Mouse (Mus musculus): ENCODE results near the gene Bloc1s3.

The Bloc1s3 gene

GRCm38 (mm10) chr7:19477624-19478384, 30.4 kb downstream of the Bloc1s3 start:
- DNase-seq (ENCODE audit: low read depth, low spot score), result no peak

DNA sequence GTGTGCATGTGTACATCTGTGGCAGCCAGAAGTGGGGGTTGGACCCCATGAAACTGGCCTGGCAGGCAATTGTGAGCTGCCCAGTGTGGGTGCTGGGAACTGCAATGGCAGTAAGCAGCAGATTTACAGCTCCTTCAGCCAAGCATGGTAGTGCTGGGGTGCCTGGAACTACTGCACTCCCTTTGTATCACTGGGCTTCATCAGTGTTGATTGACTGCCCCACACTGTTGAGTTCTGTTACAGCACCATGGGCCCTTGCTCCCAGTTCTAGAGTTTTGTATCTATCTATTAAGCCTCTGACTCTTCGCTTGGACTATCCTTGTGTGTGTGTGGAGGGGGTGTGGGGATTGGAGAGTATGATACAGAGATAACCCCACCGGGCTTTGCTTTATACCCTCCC, 31.1 kb downstream of the Bloc1s3 start:
- no peak for DNase-seq (ENCODE audit: low read depth, low spot score)

GRCm38 (mm10) chr7:19473875-19474443, 34.2 kb downstream of the Bloc1s3 start:
- DNase-seq (ENCODE audit: low read depth, low spot score), result peak; percentile 91

- no peak for DNase-seq (ENCODE audit: low read depth, low spot score)
Measured at GRCm38 (mm10) chr7:19472403-19472802, 35.8 kb downstream of the Bloc1s3 start.

DNA sequence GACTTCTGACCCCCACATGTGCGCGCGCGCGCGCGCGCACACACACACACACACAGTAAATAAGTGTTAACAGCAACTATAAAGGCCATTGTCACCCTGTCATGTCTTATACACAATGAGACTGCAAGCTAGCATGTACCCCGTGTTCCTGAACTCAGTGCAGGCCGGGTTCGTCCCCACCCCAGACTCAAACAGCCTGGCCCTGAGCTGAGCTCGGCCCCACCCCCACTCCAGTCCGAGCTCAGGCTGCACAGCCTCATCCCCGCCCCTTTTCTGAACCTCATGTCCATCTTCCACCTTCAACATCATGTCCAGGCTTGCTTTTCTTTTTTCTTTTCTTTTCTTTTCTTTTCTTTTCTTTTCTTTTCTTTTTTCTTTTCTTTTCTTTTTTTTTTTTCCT, 37.9 kb downstream of the Bloc1s3 start:
- DNase-seq (ENCODE audit: low read depth, low spot score), result peak; percentile 43

GRCm38 (mm10) chr7:19469404-19469803, 38.8 kb downstream of the Bloc1s3 start:
- DNase-seq (ENCODE audit: low read depth, low spot score), result no peak

DNA sequence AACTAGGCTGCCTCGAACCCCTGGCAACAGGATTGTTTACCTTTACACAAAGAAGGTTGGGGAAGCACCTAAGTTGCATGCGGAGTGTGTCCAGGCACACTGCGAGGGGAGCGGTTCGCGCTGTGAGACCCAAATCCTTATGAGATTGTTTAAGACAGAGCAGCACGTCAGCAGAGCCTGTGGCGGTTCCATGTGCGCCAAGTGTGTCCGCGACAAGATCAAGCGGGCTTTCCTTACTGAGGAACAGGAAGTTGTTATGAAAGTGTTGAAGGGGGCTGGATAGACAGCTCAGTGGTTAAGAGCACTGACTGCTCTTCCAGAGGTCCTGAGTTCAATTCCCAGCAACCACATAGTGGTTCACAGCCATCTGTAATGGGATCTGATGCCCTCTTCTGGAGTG, 39.9 kb downstream of the Bloc1s3 start:
- DNase-seq (ENCODE audit: low read depth, low spot score), result no peak

DNA sequence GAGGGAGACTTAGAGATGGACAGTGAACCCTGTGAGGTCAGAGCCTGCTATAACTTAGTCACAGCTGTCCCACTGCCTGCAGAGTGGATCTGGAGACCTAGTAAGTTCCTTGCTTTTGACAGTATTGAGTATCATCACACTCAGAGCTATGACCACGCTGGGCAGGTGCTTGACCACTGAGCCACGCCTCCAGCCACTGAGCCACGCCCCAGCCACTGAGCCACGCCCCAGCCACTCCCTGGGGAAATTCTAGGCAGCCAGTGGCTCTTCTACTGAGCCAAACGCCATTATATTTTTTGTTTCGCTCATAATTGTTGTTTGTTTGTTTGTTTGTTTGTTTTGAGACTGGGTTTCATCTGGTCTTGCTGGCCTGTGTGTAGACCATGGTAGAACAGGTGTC, 40.5 kb downstream of the Bloc1s3 start:
- no peak for DNase-seq (ENCODE audit: low read depth, low spot score)

GRCm38 (mm10) chr7:19466602-19467145, 41.5 kb downstream of the Bloc1s3 start:
- DNase-seq (ENCODE audit: low read depth, low spot score), result no peak

DNA sequence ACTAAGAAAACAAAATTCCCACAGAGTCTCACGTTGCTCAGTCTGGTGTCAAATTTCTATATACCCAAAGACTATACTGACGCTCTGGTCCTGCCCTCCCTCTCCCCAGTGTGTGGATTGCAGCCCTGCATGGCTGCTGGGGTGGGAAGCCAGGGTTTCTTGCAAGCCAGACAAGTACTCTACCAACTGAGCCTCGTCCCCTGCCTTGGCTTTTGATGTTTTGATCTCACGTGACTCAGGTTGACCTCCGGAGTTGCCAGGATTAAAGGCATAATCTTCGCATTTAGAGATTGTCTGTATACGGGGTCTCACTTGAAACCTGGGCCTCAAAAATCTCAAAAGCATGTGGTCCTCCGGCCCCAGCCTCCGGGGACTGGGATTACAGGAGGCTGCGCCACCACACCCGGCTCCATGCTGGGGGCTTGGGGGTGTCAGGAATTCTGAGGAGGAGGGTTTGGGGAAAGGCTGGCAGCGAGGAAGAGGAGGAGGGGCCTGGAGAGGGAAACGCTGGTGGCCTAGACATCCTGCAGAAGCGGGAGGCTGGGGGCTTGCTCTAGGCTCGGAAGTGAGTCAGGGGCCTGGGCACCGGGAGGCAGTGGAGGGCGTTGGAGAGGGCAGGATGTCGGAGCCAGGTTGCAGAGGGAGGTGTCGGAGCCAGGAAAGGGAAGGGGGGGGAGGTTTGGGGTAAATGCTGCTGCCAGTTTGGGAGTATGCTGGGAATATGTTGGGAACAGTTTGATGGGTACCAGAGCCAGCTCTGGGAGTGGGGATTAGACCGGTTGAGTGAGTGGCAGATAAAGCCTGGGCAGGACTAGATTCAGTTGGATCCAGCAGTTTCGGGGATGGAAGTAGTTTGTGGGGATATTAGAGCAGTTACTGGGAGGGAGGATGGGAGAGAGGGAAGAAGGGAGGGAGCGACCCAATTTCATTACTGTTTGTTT, 43.5 kb downstream of the Bloc1s3 start:
- DNase-seq (ENCODE audit: low read depth, low spot score), result no peak

DNA sequence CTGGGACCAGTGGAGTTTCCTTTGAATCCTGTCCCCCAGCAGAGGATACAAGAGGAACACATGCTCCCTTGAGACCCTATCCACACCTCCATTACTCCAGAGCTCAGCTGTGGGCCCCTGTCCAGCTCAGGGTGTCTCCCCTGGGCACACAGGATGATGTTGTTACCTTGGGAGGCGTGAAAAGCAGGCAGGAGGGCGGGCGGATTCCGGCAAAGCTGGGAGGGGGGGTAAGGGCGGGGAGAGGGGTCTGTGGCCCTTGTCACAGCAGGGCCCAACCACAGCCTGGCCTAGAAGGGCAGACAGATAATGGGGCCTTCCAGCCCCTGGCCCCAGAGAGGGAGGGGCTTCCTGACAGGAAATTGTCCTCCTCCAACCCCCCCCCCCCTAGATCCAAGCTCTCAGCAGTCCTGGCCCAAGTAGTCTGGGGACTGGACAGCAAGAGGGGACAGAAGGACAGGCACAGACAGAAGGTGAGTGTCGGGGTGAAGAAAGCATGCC, 45.2 kb downstream of the Bloc1s3 start, which contains the start of gene Exoc3l2:
Gene Exoc3l2 (plus strand): TSS at position 448 of the 498 bp plus-strand sequence.
- no peak for DNase-seq (ENCODE audit: low read depth, low spot score)

- no peak for DNase-seq (ENCODE audit: low read depth, low spot score)
Measured at GRCm38 (mm10) chr7:19462443-19462842, 45.7 kb downstream of the Bloc1s3 start.

DNA sequence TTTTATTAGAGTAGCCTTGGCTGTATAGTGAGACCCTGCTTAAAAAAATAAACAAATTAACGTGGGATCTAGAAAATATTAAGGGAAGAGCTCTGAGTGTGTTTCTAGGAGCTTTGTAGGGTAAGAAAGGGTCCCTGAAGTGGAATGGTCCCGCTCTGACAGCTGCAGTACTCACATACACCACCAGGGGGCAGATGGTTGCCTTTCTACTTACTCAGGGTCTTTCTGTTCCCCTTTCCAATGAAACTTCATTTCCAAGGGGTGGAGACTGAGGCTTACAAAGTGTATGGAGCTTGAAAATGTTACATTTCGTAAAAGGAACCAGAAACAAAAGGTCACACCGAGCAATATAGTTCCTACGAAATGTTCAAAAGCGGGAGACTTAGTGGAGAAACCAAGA, 46.7 kb downstream of the Bloc1s3 start:
- peak; percentile 83 for DNase-seq (ENCODE audit: low read depth, low spot score)

GRCm38 (mm10) chr7:19460500-19460899, 47.7 kb downstream of the Bloc1s3 start:
- no peak for DNase-seq (ENCODE audit: low read depth, low spot score)

DNA sequence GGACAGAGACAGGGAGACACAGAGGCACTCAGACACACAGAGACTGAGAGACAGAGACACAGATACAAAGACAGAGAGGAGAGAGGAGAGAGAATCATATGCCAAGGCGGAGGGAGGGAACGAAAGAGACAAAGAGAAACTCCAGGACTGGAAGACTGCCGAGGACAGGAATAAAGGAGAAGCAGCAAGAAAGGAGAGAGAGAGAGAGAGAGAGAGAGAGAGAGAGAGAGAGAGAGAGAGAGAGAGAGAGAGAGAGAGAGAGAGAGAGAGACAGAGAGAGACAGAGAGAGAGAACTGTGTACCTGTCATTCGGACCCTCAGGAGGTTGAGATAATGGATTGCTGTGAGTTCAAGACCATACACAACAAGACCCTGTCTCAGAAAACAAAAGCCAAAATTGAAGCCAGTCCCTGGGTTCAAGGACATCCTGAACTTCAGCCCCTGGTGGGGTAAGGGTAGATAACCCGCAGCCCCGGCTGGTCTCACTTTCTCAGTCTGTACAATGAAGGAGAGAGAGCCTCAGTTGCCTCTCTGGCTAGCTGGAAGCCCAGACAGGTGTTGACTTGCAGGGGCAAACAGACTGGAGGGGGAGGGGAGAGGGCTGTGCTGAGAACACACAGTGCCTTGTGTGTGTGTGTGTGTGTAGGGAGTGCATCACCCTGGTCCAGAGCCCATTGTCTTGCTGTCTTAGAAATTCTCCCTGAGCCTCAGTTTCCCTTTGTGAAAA, 48.9 kb downstream of the Bloc1s3 start:
- DNase-seq (ENCODE audit: low read depth, low spot score), result no peak

DNA sequence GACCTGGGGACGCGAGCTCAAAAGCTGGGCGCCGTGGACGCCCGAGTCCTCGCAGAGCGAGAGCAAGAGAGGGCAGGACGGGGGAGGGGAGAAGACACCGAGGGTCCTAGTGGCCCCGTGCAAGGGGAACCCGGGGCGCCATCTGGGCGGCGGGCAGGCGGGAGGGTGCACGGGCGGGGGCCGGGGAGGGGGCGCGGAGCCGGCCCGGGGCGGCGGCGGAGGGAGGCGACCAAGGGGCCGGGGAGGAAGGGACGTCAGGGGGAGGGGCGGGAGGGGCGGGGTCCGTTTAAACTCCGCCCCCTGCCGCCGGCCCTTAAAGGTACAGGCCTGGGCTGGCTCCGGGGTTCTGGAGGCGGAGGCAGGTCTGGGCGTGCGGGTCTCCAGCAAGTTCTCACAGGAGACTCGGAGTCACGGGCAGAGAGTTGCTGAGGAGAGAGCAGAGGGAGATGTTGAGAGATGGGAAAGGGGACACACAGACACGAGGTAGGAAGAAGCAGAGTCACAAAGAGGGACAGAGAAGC, 49.5 kb downstream of the Bloc1s3 start, which contains the start of gene Mark4:
Gene Mark4 (minus strand): TSS at position 231 of the 521 bp plus-strand sequence.
- DNase-seq (ENCODE audit: low read depth, low spot score), result peak; percentile 92

GRCm38 (mm10) chr7:19458072-19458486, 50.1 kb downstream of the Bloc1s3 start:
- DNase-seq (ENCODE audit: low read depth, low spot score), result peak; percentile 74

DNA sequence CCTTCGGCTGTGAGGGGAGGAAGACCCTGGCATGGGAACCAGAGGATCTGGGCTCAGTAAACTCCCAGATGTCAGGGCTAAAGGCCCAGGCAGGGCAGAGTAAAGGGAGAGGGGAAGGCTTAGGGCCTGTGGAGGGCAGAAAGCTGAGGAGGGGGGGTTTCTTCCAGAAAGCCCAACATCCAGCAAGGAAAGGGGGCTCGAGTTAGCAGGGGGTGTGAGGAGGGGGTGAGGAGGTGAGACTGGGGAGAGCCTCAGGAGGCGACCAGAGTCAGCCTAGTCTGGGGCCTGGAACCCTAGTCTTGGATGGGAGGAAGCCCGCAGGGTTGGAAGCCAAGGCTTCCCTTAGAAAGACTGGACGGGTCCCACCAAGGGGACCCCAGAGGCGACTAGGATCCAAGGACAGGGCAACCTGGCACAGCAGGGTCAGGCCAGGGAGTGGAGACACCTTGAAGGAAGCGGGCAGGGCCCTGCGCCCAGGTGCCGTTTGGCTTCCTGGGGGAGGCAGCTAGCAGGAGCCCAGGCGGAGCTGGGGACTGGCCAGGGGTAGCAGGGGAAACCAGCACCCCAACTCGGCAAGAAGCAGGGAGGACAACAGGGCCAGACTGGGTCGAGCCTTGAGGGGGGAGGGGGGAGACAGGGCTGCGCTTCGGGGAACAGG, 50.6 kb downstream of the Bloc1s3 start:
- no peak for DNase-seq (ENCODE audit: low read depth, low spot score)

DNA sequence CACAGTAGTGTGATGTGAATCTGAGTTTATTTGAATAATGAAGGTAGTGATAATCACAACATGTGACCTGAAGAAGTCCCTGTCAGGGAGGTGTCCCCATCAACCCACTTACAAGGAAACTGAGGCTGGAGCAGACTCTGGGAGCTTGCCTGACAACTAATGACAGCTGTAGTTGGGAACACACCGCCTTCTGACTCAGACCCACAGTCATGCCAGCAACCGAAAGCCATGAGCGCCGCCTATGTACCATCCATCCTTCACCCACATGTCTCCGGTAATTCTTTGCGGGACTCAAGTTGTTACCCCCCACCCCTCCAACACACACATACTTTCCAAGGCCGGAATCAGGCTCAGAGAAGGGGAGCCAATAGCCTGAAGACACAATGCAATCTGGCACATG, 51.5 kb downstream of the Bloc1s3 start:
- no peak for DNase-seq (ENCODE audit: low read depth, low spot score)

GRCm38 (mm10) chr7:19455819-19456495, 52.2 kb downstream of the Bloc1s3 start:
- DNase-seq (ENCODE audit: low read depth, low spot score), result no peak
